Mouse (Mus musculus) ES-Bruce4 (cell line): ENCODE results near the gene Plbd1. TPM values are rescaled to one million over a fixed set of nuclear protein-coding genes. Genes with fewer than 3 reads are reported as not detected.
A peak's percentile ranks its signal among the peaks of the same experiment; 100 is the strongest.

ENCODE experiments used
- H3K27ac ChIP-seq: 2 replicates; pipeline ENCODE4 v1.5.1; 2012; ENCODE audit warnings: low read length, inconsistent platforms; ENCODE audit not compliant: insufficient read depth
- H3K27me3 ChIP-seq: 2 replicates; pipeline ENCODE4 v1.6.1; 2012; ENCODE audit warnings: mild to moderate bottlenecking, low read length, inconsistent platforms; ENCODE audit not compliant: control insufficient read depth, poor library complexity, insufficient read depth, severe bottlenecking
- H3K36me3 ChIP-seq: 2 replicates; pipeline ENCODE4 v1.6.1; 2012; ENCODE audit warnings: inconsistent platforms, mild to moderate bottlenecking, low read length, moderate library complexity; ENCODE audit not compliant: control insufficient read depth, poor library complexity, insufficient read depth, severe bottlenecking
- H3K4me1 ChIP-seq: one replicate; pipeline ENCODE4 v1.8.1; 2011; ENCODE audit warnings: low read length; ENCODE audit not compliant: control insufficient read depth, insufficient read depth
- H3K4me3 ChIP-seq: 2 replicates; pipeline ENCODE4 v1.5.1; 2011; ENCODE audit warnings: low read depth, mild to moderate bottlenecking, low read length
- H3K9ac ChIP-seq: 2 replicates; pipeline ENCODE4 v1.6.1; 2012; ENCODE audit warnings: low read depth, mild to moderate bottlenecking, inconsistent platforms; ENCODE audit not compliant: poor library complexity, severe bottlenecking
- H3K9me3 ChIP-seq: replicated peaks from 2 replicates; pipeline ENCODE4 v1.6.1; 2012; ENCODE audit warnings: mild to moderate bottlenecking, low read length, inconsistent platforms; ENCODE audit not compliant: control insufficient read depth, poor library complexity, insufficient read depth, severe bottlenecking
- CTCF ChIP-seq: IDR thresholded peaks from one replicate; pipeline ENCODE4 v1.8.1; 2011; ENCODE audit warnings: low read depth, low read length
- EP300 ChIP-seq: IDR thresholded peaks from 2 replicates; pipeline ENCODE4 v1.6.1; 2011; ENCODE audit warnings: low read depth, low read length; ENCODE audit not compliant: insufficient read depth
- POLR2A ChIP-seq: IDR thresholded peaks from one replicate; pipeline ENCODE4 v1.8.1; 2011; ENCODE audit warnings: low read length; ENCODE audit not compliant: insufficient read depth
- polyA plus RNA-seq: library from polyadenylated mRNA; stranded (reverse); fragments of >200 nt; gene quantifications from 2 replicates; pipeline ENCODE4 v1.2.4, GENCODE M21; 2011; ENCODE audit warnings: low read depth; ENCODE audit not compliant: missing spikeins, insufficient read depth, insufficient read length

Gene Plbd1
- polyA plus RNA-seq, 1 experiment, result 1.2 TPM

GRCm38 (mm10) chr6:136646207-136646606 is 15.5 kb downstream of the Plbd1 start:
- Histone ChIP-seq H3K4me1 (no peaks in the 10 kb centered on the region), H3K4me3 (no peak overlapping the region), H3K27ac (no peak overlapping the region), H3K9ac (no peak overlapping the region), H3K36me3 (no peaks in the 10 kb centered on the region), H3K27me3 (no peaks in the 10 kb centered on the region), H3K9me3 (no peaks in the 10 kb centered on the region; the same call in 1 of the 2 replicates)
- TF ChIP-seq EP300 (no peak), CTCF (no peak), POLR2A (no peak)

- Histone ChIP-seq H3K36me3 (no peaks in the 10 kb centered on the region), H3K4me1 (no peaks in the 10 kb centered on the region), H3K27me3 (no peaks in the 10 kb centered on the region), H3K9me3 (no peaks in the 10 kb centered on the region; the same call in 1 of the 2 replicates), H3K27ac (no peak overlapping the region), H3K4me3 (no peak overlapping the region), H3K9ac (no peak overlapping the region)
- TF ChIP-seq EP300 (no peak), CTCF (no peak)
Measured at GRCm38 (mm10) chr6:136645754-136646153, 16.0 kb downstream of the Plbd1 start.

- no peak overlapping the region for H3K9ac ChIP-seq
- no peak overlapping the region for H3K27ac ChIP-seq
- H3K27me3 ChIP-seq, result no peaks in the 10 kb centered on the region
- TF ChIP-seq CTCF, result peak; percentile 20
- no peak for TF ChIP-seq EP300
- no peak for TF ChIP-seq POLR2A
- no peaks in the 10 kb centered on the region for H3K36me3 ChIP-seq
- no peaks in the 10 kb centered on the region; the same call in 1 of the 2 replicates for H3K9me3 ChIP-seq
- no peaks in the 10 kb centered on the region for H3K4me1 ChIP-seq
- no peak overlapping the region for H3K4me3 ChIP-seq
Measured at GRCm38 (mm10) chr6:136644171-136644570, 17.6 kb downstream of the Plbd1 start.

- no peak for TF ChIP-seq EP300
- no peak for TF ChIP-seq CTCF
- TF ChIP-seq POLR2A, result no peak
- Histone ChIP-seq H3K9ac (no peak overlapping the region), H3K27me3 (no peaks in the 10 kb centered on the region), H3K27ac (no peak overlapping the region), H3K4me1 (no peaks in the 10 kb centered on the region), H3K36me3 (no peaks in the 10 kb centered on the region), H3K9me3 (peaks cover 5% of the 10 kb centered on the region; the same call in 1 of the 2 replicates), H3K4me3 (no peak overlapping the region)
Measured at GRCm38 (mm10) chr6:136634982-136635381, 26.7 kb downstream of the Plbd1 start.

GRCm38 (mm10) chr6:136633719-136634118 is 28.0 kb downstream of the Plbd1 start:
- no peak for TF ChIP-seq CTCF
- TF ChIP-seq EP300, result no peak
- no peak for TF ChIP-seq POLR2A
- Histone ChIP-seq H3K4me3 (no peak overlapping the region), H3K27me3 (no peaks in the 10 kb centered on the region)

GRCm38 (mm10) chr6:136633154-136633553 is 28.6 kb downstream of the Plbd1 start:
- no peak overlapping the region for H3K9ac ChIP-seq
- no peak overlapping the region for H3K27ac ChIP-seq
- H3K4me3 ChIP-seq, result no peak overlapping the region
- H3K4me1 ChIP-seq, result no peaks in the 10 kb centered on the region
- H3K9me3 ChIP-seq, result peaks cover 5% of the 10 kb centered on the region; the same call in 1 of the 2 replicates
- no peaks in the 10 kb centered on the region for H3K27me3 ChIP-seq
- TF ChIP-seq EP300 (no peak), CTCF (no peak), POLR2A (no peak)
- H3K36me3 ChIP-seq, result no peaks in the 10 kb centered on the region

More at GRCm38 (mm10) chr6:136633719-136634118, 28.0 kb downstream of the Plbd1 start:
- Histone ChIP-seq H3K4me1 (no peaks in the 10 kb centered on the region), H3K9ac (no peak overlapping the region), H3K9me3 (peaks cover 5% of the 10 kb centered on the region; the same call in 1 of the 2 replicates), H3K27ac (no peak overlapping the region), H3K36me3 (no peaks in the 10 kb centered on the region)
